Mouse (Mus musculus) cerebellum, postnatal 14 days (tissue): Measurements from ENCODE around the gene Ppp6r2.

Experiments used
- DNase-seq, 2 experiments: peaks; one replicate each; pipeline ENCODE4 v3.0.0; 2021; ENCODE audit warnings: mixed read lengths in 2 of 2

The Ppp6r2 gene

GRCm38 (mm10) chr15:89182328-89182741, 29.0 kb upstream of the Ppp6r2 start:
- DNase-seq = peak; percentile 83

- peak in 1 of 2 experiments; percentile 52 for DNase-seq
Measured at GRCm38 (mm10) chr15:89182842-89183241, 28.5 kb upstream of the Ppp6r2 start.

GRCm38 (mm10) chr15:89184141-89184936, 27.0 kb upstream of the Ppp6r2 start:
- peak; percentile 45 to 49 for DNase-seq

GRCm38 (mm10) chr15:89184937-89185227, 26.5 kb upstream of the Ppp6r2 start:
- peak in 1 of 2 experiments; percentile 48 for DNase-seq

DNA sequence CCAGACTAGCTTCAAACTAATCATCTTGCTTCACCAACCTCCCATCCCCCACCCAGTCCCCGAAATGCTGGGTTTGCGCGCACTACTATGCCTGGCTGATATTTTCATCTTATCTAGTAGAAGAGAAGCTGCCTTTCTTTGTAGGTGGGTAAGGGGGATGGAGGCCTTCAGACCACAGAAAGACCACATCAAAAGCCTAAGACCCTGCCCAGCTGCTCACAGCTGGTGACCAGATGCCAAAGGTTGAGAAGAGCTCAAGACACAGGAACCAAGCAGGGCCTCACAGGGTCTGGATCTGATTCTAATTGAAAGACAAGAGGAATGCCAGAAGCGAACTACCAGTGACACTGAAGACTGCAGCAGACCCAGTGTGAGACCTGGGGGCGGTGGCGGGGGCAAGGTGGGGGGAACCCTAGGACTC, 16.1 kb upstream of the Ppp6r2 start:
- peak; percentile 51 to 54 for DNase-seq

- peak; percentile 92 to 93 for DNase-seq
Measured at GRCm38 (mm10) chr15:89195690-89196312, 15.6 kb upstream of the Ppp6r2 start.

GRCm38 (mm10) chr15:89196313-89196706, 15.0 kb upstream of the Ppp6r2 start, which contains the start of gene Dennd6b:
Gene Dennd6b, minus strand, starts transcription at chr15:89196496.
- peak; percentile 97 for DNase-seq

DNA sequence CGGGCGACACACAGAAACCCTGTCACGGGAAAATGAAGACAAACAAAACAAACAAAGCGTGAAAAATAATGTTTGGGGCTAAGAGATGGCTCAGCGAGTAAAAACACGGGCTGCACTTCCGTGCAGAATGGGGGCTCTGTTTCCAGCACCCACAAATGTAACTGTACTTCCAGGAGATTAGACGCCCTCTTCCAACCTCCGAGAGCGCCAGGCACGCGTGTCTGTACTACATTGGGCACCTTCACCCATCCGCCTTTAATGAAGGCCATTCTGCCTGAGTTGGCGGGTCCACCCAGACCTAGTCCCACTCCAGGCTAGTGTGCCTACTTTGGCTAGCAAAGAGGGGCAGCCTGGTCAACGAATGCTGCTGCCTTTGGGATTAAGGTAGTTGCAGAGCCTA, 14.3 kb upstream of the Ppp6r2 start:
- peak; percentile 35 to 38 for DNase-seq

- no peak for DNase-seq
Measured at GRCm38 (mm10) chr15:89207457-89207856, 3.9 kb upstream of the Ppp6r2 start.

DNA sequence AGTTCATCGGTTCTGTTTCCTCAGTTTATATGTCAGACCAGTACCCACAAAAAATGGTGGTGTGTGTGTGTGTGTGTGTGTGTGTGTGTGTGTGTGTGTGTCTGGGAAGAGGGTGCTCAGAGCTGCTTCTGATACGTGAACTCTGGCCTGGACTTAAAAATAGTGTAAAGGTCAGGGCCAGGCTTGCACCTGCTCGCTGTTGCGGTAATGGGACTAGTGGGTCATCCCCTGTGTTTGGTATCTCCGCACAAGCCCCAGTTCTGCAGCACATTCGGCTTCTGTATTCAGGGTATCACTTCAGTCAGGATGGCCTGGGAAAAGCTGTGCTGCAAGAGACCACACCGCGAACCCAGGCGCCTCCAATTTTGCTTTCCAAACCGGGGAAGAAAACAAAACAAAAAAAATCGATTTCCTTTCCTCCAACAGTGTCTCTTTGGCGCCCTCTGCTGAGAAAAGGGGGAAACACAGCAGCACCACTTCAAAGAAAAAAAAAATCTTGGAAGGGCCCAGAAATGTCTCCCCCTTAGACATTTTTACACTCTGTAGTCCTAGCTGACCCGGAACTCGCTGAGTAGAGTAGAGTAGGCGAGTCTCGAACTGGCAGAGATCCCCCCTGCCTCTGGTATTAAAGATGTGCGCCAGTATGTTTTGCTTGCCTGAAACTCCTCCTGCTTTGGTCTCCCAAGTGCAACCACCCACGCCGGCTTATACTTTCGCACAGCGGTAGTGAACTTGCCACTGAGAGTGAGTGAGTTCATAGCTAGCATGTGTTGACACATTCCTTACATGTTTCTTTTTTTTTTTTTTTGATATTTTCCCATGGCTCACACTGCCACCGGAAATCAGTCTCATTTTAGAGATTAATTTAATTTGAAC, 1.2 kb upstream of the Ppp6r2 start:
- DNase-seq = peak; percentile 94 to 97

DNA sequence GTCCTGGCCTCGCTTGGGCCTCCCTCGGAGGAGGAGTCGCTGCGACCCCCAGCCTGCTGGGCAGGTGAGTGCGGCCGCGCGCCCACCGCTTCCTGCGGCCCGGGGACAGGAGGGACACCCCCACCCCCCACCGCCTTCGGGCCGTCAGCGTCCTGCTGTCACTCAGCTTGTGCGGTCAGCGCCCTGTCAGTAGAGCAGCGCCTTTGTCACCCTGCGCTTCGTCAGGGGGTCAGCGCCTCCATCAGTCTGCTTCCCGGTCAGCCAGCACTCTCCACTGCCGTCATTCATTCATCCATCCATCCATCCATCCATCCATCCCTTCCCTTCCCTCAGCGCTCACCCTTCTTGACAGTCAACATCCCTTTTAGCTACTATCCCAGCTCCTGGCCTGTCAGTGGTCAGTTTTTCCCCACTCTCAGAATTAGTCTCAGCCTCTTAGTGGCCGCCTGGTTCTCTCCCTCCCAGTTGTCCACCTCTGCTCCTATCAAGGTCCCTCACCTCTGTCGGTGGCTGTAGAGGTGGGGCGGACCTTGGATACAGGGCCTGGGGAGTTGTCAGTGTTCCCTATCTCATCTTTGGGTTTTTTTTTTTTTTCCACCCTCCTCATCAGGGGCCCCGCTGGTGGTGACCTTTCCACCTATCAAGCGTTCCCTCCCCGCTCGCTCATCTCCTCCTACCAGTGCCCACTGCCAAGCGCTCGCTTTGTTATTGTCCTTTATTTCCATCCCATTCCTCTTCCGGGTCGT, 536 bp downstream of the Ppp6r2 start:
- peak in 1 of 2 experiments; percentile 56 for DNase-seq

- DNase-seq = peak in 1 of 2 experiments; percentile 26
Measured at GRCm38 (mm10) chr15:89212495-89212894, 1.1 kb downstream of the Ppp6r2 start.

DNA sequence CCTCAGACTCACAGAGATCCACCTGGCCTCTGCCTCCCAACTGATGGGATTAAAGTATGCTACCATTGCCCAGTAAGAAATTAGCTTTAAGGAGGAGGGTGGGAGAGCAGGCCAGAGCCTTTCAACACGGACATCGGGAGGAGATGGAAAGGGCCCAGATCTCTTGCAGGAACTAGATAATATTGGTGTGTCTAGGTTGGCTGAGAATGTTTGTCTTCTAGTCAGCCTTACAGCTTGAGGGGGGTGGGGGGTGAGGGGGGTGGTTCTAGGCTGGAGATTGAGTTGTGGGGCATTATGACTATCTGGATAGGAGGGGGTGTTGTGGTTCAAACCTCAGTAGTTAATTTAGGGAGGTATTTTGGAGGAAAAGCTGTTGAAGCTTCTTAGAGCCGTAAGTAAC, 2.2 kb downstream of the Ppp6r2 start:
- no peak for DNase-seq

DNA sequence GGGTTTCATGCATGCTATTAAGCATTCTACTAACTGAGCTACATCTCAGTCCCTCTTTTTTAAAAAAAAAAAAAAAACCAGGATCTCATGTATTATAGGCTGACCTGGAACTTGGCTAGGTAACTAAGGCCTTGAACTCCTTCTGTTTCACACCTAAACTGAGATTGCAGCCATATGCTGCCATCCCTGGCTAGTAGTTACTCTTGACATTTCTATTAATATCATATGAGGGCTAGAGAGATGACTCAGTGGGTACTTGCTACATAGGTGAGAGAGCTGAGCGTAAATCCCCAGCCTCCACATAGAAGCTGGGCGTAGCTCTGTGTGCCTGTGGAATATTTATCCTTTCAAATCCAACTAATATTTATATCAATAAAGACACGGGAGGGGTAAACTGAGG, 3.6 kb downstream of the Ppp6r2 start:
- DNase-seq = peak in 1 of 2 experiments; percentile 26

DNA sequence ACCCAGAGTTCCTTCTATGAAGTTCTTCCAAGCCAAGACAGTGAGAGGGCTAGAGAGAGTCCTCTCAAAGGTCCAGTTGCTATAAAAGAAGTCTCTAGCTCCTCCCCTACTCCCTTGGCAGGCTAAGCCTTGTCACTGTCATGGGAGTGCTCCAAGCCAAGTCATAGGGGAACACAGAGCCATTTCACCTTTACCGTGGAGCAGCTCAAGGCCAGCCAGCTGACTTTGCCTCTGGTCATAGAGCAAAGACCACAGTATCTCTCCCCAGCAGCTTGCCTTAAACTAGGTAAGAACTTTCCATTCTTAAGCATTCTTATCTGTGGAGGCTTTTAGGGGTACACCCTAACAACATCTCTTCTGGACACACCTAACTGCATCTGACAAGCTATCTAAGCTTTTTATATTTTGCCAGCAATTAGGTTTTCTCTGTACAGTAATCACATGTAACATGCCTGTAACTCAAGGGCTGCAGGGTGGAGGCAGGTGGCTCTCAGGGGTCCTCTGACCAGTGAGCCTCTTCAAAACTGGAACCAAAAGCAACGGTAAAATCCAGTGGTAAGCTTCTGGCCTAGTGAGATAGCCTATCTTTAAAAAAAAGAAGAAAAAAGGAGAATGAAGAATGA, 4.4 kb downstream of the Ppp6r2 start:
- DNase-seq = peak; percentile 40 to 69

- DNase-seq = peak; percentile 74 to 80
Measured at GRCm38 (mm10) chr15:89233586-89233985, 22.2 kb downstream of the Ppp6r2 start.

GRCm38 (mm10) chr15:89234052-89234451, 22.7 kb downstream of the Ppp6r2 start:
- peak in 1 of 2 experiments; percentile 18 for DNase-seq

- no peak for DNase-seq
Measured at GRCm38 (mm10) chr15:89239751-89240392, 28.5 kb downstream of the Ppp6r2 start.

DNA sequence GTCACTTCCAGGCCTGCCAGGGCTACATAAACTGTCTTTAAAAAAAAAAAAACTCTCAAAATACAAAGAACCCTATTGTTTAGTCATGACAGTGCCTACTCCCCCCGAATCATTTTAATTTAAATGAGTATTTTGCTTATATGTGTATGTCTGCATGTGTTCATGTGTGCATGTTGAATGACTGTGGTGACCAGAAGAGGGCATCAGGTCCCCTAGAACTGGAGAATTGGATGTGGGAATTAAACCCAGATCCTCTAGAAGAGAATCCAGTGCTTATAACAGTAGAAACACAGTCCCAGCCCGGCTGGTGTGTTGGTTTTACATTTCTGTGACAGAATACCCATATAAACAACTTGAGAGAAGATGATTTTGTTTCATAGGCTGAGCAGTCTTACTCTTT, 29.7 kb downstream of the Ppp6r2 start:
- DNase-seq = peak in 1 of 2 experiments; percentile 30

DNA sequence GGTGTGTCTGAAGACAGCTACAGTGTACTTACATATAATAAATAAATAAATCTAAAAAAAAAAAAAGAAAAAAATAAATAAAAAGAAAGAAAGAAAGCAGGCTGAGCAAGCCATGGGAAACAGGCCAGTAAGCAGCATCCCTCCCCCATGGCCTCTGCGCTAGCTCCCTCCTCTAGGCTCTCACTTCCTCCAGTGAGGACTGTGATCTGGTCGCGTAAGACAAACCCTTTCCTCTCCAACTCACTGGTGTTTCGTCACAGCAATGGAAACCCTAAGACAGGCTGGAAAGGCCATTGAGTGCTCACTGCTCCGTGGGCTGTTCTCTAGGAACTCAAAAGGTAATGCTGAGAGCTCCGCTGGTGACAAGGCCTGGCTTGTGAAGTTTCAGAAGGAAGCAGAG, 37.7 kb downstream of the Ppp6r2 start:
- no peak for DNase-seq

DNA sequence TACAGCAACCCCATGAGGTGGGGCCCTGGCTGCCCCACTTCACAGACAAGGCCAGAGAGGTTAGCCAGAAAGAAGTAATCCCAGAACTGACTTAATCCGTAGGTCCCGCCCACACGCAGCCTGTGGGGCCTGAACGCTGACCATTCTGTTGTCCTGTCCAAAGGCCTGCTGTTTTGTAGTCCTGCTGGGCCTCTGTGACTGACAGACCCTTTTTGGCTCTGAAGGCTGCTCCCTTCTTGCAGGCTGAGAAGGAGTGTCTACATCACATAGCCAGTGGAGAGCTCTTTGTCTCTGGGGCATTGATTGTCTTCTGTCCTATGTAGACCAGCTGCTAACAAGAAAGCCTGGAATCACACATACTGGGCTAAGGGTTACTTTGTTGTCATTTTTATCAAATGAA, 44.0 kb downstream of the Ppp6r2 start:
- no peak for DNase-seq
